Mouse (Mus musculus) monocyte, adult 2 months (primary cell): ENCODE data around the gene Arl5c.

Source experiments
- DNase-seq, 2 experiments: peaks; one replicate each; pipeline ENCODE4 v3.0.0; 2022; ENCODE audit warnings: low spot score in 2 of 2, low read depth in 1 of 2

Gene Arl5c

DNA sequence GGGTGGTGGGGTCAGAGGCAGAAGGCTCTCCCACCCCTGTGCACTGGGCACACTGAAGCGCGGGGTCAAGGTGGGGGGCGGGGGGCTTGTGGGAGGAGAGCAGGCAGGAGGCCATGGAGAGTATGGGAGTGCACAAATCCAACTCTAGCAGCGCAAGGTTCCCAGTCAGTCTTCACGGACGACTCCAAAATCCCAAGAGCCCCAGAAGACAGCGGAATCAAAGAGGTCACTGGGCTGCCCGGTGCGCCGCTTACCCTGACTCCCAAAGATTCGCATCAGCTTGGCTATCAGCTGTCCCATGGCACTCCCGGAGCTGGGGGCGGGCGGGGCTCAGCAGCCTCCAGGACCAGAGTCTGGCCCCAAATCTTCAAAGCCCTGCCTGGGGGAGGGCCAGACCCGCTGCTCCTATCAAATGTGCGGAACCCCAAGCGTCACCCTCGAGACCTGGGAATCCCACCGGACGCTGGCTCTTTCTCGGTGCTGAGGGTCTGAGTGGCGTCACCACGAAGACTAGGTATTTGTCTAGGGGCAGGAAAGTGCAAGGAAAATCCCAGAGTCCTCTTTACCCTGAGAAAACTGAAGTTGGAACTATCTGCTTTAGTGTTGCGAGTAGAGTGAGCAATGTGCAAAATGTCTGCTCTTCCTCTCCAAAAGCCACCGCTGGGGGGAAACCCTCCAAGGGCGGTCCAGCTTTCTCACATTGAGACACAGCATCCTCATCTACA lies at the start of gene Arl5c:
TSS of gene Arl5c (minus strand) at position 618 of the 725 bp plus-strand sequence.
- DNase-seq: peak in 1 of 2 experiments; percentile 74

DNA sequence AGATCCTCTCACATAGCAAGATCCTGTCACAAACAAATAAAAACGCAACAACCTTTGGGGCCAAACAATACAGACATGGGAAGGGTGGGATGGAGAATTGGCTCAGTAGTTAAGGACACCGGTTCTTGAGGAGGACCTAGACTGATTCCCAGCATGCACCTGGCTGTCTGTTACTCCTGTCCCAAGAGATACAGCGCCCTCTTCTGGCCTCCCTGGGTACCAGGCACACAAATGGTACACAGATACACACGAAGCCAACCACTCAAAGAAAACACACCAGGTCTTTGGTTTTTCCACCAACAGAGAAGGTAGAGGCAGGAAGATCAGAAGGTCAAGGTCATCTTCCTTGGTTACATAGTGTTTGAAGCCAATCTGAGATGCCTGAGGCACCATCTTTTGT lies 49.6 kb upstream of the Arl5c start:
- no peak for DNase-seq

DNA sequence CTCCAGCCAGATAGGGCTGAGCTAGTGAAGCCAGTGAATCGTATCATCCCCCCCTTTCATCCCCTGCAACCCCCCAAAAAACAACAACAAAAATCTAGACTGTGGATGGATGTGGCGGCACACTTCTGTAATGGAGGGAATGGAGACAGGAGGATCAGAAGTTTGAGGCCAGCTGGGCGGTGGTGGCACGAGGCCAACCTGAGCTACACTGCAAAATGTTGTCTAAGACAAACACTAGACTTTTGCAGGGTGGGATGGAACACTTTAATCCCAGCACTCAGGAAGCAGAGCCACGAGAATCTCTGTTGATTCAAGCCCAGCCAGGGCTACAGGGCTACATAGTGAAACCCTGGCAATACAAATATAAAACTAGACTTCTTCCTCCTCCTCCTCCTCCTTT lies 48.1 kb upstream of the Arl5c start:
- DNase-seq: no peak

DNA sequence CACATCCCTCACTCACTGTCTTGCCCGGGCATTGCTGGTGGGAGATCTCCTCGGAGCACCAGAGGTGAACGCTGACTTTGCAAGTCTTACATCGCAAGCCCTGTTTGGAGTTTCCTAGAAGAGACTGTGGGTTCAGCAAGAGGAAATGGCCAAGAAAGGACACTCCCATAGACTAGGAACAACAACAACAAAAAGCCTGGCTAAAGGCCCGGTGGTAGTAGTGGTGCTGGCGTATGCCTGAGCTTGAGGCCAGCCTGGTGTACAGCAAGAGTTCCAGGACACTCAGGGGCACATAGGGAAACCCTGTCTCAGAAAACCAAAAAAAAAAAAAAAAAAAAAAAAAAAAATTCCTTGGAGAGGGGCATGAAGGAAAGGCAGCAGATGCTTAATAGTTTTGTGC lies 46.8 kb upstream of the Arl5c start:
- no peak for DNase-seq

DNA sequence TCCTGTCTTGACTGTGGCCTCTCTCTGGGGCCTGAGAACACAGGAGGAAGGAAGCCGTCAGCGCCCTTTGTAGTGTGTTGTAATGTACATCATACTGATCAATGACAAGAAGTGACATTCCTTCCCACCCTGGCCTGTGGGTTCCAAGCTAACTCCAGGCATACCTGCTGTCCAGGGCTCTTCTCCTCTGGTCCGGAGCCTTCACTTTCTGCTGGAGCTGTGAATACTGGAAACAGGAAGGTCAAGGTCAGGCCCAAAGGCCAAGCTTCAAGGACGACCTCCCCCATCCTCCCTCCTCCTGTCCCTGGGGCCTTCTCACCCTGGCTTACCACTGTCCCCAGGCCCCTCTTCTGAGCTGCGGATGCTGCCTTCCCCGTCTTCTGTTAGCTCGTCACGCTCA lies 45.0 kb upstream of the Arl5c start:
- DNase-seq: no peak

DNA sequence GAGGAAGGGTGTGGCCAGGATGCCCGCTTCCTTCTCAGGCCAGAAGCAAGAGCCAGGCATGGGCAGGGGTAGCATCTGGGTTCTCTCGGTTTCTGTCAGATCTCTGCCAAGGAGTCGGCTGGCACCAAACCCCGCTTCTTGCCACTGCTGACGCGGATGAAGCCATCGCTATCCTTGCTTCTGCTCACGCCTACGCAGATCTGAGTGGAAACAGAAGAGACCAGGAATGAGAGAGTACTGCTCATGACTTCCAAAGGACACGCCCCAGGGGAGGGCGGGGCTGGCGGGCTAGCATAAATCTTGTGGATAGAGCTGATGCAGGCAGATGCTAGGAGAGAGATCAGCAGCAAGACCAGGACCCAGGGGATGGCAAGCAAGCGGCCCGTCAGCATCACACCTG lies 41.9 kb upstream of the Arl5c start:
- no peak for DNase-seq

DNA sequence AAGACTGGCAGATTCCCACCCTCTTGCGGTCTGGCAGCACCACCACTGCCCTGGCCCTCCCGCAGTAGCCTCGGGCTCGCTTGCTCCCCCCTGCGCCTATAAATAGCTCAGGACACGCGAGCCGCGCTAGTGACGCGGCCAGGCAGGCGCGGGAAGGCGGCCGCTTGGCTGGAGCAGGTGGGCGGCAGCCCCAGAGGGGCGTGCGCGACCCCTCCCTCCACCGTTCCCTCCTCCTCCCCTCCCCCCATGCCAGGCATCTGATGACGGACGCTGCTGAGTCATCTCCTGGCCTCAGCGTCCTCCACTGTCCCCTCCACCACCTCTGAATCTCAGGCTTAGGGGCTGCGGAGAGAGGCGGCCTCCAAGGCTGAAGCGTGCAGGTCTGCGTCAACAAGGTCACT lies 40.0 kb upstream of the Arl5c start:
- DNase-seq: no peak

DNA sequence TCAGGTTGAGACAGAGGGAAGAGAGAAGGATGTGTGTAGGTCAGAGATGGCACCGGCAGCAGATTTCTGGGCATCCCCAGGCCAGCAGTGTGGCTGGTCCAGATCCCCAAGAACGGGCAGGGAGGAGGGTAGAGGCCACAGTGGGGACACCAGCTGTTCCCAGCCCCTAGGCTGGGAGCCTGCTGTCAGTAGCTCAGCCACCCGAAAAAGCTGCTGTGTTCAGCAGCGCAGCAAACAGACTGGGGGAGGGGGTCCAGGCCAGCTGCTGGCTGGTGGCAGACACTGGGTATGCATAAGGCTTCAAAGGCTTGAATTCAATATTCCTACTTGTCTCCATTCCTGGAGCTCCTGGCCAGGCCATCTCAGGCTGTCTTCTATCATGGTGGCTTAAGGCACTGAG lies 38.9 kb upstream of the Arl5c start:
- DNase-seq: no peak

DNA sequence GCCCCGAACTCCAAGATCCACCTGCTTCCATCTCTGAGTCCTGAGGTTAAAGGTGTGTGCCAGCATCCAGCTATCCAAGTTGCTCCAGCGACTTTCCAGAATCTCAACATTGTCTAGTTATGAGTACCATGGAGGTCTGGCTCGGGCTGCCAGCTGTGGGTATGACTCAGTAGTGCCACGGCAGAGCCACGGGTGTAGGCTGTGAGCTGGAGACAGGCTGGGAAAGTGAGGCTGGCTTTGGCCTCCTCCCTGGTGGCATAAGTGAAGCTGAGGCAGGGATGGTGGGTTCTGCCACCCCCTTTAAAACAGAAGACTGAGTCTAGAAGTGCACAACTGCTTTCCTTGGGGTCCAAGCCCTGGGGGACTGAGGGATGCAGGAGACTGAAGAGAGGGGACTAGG lies 38.1 kb upstream of the Arl5c start:
- no peak for DNase-seq

DNA sequence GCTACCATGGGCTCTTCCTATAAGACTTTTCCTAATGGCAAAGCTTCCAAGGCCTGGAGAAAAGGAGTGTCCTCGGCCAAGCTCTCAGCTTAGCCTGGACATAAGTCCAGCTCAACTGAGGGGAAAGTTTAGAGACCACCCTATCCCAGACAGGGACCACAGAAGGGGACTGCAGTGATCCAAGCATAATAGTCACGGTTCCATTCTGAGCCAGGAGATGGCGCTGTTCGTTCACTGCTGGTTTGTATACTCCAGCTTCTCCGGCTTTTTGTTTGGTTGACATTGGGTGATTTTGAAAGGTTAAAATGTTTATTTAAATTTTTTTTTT lies 35.4 kb upstream of the Arl5c start:
- peak in 1 of 2 experiments; percentile 56 for DNase-seq

DNA sequence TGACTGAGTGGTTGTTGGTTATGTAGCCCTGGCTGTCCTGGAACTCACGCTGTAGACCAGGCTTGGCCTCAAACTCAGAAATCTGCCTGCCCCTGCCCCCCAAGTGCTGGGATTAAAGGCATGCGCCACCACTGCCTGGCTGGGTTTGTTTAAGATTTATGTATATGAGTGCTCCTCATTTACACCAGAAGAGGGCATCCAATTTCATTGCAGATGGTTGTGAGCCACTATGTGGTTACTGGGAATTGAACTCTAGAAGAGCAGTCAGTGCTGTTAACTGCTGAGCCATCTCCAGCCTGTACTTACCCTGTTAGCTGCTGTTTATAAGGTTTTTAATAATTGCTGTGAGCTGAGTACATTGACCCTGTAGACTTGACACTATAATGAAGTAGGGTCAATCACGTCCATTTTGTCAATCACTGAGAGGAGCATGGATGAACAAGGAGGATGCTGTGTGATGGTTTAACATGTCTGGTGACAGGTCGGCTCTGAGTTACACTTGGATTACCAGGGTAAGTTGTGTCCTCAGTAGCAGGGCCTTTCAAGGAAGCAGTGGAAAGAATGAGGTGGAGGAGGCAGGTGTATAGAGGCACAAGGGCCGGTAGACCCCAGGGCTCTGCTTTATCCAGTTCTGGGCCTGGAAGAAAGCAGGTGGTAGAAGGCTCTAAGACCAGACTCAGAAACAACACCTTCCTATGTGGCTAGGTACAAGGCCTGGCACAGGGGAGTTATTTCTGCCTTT lies 34.9 kb upstream of the Arl5c start:
- no peak for DNase-seq

DNA sequence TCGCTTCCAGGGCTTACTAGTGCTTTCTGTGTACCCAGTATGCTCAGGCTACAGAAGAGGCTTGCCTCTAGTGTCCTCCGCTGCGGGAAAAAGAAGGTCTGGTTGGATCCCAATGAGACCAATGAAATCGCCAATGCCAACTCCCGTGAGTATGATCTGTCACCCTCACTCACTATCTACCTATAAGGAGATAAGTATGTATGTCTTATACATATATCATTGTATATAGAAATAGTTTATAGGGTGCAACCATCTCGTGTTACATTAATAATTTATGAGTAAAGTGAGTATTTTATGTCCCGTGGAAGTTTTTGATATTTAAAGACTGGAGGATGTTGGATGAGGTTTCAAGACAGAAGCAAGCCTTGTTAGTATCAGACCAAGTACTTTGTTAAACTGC lies 31.8 kb upstream of the Arl5c start:
- DNase-seq: no peak

DNA sequence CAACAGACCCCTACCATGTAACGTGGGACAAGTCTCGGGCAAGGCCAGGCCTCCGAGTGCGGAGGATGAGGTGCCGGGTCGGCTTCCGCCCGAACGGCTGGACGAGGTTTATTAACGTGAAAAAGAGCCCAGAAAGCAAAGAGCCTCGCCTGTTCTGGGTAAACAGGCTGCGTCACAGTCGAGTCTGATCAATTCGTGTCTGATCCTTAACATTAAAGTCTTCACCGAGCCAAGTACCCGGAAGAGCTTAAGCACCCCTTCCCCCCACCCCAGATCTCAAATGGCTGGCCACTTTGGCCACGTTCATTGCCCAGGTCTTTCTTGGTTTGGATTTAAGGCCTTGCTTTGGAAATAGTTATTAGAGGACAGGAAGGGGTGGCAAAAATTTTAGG lies 31.3 kb upstream of the Arl5c start:
- DNase-seq: no peak

DNA sequence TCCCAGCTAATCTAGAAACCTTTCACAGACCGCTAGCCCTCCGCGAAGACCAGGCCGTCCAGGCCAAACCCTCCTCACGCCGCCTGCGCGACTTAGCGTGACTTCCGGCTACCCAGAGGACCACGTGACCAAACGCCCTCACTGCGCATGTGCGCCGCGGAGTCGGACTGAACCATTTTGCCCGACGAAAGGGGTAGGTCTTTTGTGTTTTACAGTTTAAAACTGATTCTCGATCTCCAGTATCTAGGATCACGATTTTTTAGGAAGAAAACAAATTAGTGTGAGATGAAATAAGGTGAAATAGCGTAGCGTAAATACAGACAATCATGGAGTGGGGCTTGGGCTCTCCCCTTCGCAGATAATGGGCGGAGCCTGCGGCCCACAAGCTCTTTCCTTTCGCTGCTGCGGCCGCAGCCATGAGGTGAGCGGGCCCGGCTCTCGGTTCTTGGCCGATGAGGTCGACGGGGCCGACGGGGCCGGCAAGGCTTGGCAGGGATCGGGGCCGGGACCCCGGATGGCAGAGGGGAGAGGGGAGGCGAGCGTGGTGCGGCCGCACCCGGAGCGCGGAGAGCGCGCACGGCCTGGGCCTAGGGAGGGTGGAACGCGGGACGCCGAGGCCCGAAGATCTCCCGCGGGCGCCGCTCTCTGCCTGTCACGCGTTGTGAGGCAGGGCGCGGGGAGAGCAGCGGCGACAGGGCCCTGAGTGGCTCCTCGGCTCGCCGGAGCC lies 30.8 kb upstream of the Arl5c start, which contains the start of gene Rpl19:
TSS of gene Rpl19 (plus strand) at position 141 of the 727 bp plus-strand sequence.
- DNase-seq: peak; percentile 76 to 86

DNA sequence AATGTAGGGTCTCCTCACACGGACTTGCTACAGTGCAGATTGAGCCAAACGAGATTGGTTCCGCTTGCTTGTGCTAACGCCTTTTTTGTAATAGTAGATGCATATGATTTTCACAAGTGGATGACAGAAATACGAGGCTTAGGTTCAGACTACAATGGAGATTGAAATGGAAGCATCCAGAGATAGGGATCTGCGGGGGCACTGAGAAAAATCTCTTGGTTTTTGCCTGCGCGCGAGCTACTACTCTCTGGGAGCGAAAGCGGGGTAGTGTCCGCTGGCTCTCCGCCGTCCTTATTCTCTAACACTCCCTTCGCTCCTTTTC lies 30.2 kb upstream of the Arl5c start:
- DNase-seq: peak in 1 of 2 experiments; percentile 26

DNA sequence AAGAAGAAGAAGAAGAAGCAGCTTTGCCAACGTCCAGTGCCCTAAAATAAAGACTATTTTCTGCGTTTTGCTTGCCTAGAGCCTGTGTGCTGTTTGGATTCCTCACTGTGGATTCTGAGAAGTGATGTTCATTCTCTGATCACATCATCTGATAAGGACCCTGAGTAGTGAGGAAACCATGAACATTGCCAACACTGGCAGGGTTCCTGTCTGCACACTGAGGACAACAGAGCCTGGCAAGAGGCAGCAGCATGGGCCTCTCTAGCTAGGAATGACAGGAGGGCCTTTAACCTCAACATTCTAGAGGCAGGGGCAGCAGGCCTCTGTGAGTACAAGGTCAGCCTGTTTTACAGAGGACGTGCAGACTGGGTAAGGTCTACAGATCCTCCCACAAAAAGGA lies 28.5 kb upstream of the Arl5c start:
- DNase-seq: no peak

DNA sequence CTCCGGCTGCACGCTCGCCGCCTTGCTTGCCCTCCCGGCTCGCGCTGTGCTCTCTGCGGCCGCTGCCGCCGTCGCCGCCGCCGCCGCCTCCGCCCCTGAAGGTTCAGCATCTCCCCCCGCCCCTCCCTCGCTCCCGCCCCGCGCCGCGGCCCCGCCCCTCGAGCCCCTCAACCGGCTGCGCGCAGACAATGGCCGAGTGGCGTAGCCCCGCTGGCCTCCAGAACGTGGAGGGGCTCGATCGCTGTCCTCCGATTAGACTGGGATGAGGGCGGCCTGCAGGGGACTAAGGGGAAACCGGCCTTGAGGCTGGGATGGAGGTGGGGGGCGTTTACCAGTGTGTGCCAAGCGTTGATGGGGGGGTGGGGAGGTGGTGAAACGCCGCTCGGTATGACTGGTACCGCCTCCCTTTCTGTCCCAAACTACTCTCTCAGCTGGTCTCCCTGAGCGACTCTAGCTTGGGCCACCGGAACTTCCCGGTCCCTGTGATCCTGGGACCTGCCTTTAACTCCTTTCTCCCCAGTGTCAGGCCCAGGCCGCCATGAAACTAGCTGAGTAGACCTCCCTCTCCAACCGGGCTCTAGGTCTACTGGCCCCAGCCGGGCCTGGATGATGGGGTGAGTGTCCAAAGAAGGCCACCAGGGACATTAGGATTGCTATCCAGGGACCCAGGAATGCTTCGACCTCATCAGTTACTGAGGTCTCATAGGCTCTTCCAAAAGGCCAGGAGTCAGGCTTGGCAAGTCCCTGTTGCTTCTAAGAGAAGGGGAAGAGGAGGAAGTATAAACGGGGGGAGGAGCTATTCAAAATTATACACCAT lies 26.8 kb upstream of the Arl5c start, which contains the start of gene Cacnb1:
TSS of gene Cacnb1 (minus strand) at position 480 of the 817 bp plus-strand sequence.
- DNase-seq: no peak

DNA sequence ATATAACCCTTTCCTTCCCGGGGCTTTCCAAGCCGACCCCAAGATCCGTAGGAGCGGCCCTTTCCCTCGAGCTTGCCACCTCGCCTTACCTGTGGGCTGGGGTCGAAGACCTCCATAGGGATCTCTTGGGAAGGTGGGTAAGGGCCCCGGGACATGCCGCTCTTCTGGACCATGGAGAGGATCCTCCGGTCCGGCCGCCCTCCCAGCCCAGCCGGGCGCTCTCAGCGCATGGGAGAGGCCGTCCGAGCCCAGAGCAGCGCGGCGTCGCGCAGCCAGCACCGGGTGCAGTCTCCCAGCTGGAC lies 26.2 kb upstream of the Arl5c start:
- no peak for DNase-seq

DNA sequence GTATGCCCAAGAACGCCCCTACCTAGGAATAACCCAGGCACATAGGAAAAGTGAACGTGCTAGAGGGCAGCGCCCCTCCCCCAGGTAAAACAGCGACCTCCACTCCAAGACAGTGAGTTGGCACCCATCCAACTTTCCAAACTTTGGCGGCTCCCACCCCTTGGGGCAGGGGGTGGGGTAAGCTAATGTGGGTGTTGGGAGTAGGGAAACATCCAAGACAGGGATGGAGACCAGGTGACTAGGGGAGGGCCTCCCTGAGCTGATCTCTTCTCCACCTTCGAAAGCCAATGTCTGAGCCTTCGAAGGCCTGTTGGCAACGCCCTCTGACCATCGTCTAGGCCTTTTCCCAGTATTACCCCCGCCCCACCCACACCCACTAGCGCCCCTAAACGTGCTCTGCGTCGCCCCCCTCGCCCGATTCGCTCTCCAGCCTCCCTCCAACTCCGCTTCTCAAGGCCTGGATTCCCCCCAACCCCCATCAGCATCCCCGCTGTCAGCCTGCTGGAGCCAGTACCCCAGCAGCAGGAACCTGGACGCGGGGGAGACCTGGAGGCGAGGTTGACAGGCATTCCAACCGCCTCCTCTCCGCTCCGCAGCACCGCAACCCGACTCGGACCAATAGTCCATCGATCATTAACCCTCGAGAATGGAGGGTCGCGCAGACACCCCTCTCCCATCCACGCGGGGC lies 25.7 kb upstream of the Arl5c start:
- no peak for DNase-seq

DNA sequence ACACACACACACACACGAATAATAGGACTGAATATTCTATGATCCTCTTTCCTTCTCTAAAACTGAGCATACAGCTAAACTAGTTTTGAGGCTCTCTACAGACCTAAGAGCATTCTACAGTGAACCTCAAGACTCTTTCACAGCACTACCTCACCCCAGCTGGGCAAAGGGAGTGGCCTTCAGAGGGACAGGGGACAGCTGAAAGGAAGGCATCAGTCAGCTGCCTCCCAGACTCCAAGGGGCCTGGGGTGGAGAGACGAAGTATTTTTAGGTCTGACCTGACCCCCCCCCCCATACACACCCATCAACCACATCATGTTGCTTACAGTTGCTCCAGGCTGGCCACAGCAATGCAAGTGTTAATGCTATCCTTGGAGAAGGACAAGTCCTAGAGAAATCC lies 25.1 kb upstream of the Arl5c start:
- no peak for DNase-seq

DNA sequence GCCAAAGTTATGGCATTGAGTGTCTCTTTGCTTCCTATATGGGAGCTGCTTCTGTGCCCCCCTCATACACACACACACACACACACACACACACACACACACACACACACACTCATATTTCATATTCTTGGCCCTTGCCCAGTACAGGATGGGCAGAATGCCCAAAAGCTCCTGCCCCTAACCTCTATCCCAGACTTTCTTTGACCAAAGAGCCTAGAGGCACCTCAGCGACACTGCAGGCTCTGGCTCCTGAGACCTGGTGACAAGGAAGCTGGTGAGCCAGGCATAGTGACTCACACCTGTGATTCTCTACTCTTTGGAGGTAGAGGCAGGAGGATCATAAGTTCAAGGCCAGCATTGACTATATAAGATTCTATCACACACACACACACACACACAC lies 24.7 kb upstream of the Arl5c start:
- DNase-seq: no peak
